Mouse (Mus musculus) intestine, postnatal 0 days (tissue): ENCODE measurements around the gene Ube2g1. TPM values are rescaled to one million over a fixed set of nuclear protein-coding genes. Genes with fewer than 3 reads are reported as not detected.

Experiments used
- ATAC-seq: fragments of 200-750 bp; cut with Nextera tagmentation; 2 replicates; pipeline ENCODE4 v1.8.0; 2017; ENCODE audit warnings: mild to moderate bottlenecking, moderate TSS enrichment, moderate library complexity
- H3K27ac ChIP-seq: fragments of 300-500 bp; sonication (generic); 2 replicates; pipeline ENCODE4 v1.5.1; 2014; ENCODE audit warnings: mild to moderate bottlenecking, low read depth, low read length, moderate library complexity
- H3K27me3 ChIP-seq: fragments of 300-500 bp; sonication (generic); replicated peaks from 2 replicates; pipeline ENCODE4 v1.6.1; 2014; ENCODE audit warnings: low read length, mixed read lengths; ENCODE audit not compliant: control insufficient read depth, insufficient read depth
- H3K36me3 ChIP-seq: fragments of 300-500 bp; sonication (generic); 2 replicates; pipeline ENCODE4 v1.6.1; 2014; ENCODE audit warnings: mild to moderate bottlenecking, moderate library complexity; ENCODE audit not compliant: control insufficient read depth, insufficient read depth
- H3K4me1 ChIP-seq: fragments of 300-500 bp; sonication (generic); replicated peaks from 2 replicates; pipeline ENCODE4 v1.6.1; 2014; ENCODE audit warnings: antibody characterized with exemption, low read length, mixed read lengths; ENCODE audit not compliant: control insufficient read depth, insufficient read depth
- H3K4me2 ChIP-seq: fragments of 300-500 bp; sonication (generic); replicated peaks from 2 replicates; pipeline ENCODE4 v1.6.1; 2014; ENCODE audit warnings: low read depth, mild to moderate bottlenecking, moderate library complexity
- H3K4me3 ChIP-seq: fragments of 300-500 bp; sonication (generic); 2 replicates; pipeline ENCODE4 v1.5.1; 2014; ENCODE audit warnings: low read depth, low read length
- H3K9ac ChIP-seq: fragments of 300-500 bp; sonication (generic); 2 replicates; pipeline ENCODE4 v1.6.1; 2014; ENCODE audit warnings: mild to moderate bottlenecking, low read depth, low read length
- H3K9me3 ChIP-seq: fragments of 300-500 bp; sonication (generic); 2 replicates; pipeline ENCODE4 v1.6.1; 2016; ENCODE audit warnings: mixed run types; ENCODE audit not compliant: control insufficient read depth
- CTCF ChIP-seq: sonication (generic); IDR thresholded peaks from 2 replicates; pipeline ENCODE4 v1.5.1; 2016; ENCODE audit warnings: low read depth, mild to moderate bottlenecking, control low read depth, antibody characterized with exemption, moderate library complexity
- WGBS: fragments of 180-500 bp; shearing (Covaris S2); extraction: QIAGEN DNeasy Blood & Tissue Kit; methylation state at CpG from one replicate; pipeline ENCODE4 v1.1.7; 2014; 5-methylcytosine and 5-hydroxymethylcytosine counted together
- polyA plus RNA-seq: library from polyadenylated mRNA; unstranded; fragments of >200 nt; fragmentation: Nextera tagmentation; extraction: Ambion mirVana; gene quantifications from 2 replicates; pipeline ENCODE4 v1.2.1, GENCODE M21; 2015

Ube2g1 gene
- polyA plus RNA-seq, 1 experiment from 2014 or later = 36.2 TPM

DNA sequence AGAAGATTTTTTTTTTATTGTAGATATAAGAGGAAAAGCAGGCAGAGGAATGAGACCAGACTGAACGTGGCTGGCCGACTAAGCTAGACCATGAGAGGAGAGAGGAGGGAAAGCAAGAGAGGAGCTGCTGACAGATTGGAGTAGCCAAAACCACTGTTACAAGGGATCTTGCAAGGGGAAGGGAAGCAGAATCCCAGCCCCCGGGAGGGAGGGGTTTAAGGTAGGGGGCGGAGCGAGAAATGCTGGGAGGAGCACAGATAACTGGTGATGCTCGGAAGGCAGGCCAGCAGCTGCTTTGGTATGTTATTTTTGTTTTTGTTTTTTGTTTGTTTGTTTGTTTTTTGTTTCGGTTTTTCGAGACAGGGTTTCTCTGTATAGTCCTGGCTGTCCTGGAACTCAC is 38.0 kb upstream of the Ube2g1 start:
- no peak overlapping the region for H3K27ac ChIP-seq
- H3K4me2 ChIP-seq = no peak overlapping the region
- no peak overlapping the region for H3K9ac ChIP-seq
- no peak for TF ChIP-seq CTCF
- no peak overlapping the region for H3K4me3 ChIP-seq
- no peaks in the 10 kb centered on the region for H3K36me3 ChIP-seq
- no peaks in the 10 kb centered on the region for H3K27me3 ChIP-seq
- WGBS = 50% methylated on average over 8 of the region's 8 CpGs
- H3K9me3 ChIP-seq = no peaks in the 10 kb centered on the region
- H3K4me1 ChIP-seq = no peaks in the 10 kb centered on the region
- no peak for ATAC-seq

DNA sequence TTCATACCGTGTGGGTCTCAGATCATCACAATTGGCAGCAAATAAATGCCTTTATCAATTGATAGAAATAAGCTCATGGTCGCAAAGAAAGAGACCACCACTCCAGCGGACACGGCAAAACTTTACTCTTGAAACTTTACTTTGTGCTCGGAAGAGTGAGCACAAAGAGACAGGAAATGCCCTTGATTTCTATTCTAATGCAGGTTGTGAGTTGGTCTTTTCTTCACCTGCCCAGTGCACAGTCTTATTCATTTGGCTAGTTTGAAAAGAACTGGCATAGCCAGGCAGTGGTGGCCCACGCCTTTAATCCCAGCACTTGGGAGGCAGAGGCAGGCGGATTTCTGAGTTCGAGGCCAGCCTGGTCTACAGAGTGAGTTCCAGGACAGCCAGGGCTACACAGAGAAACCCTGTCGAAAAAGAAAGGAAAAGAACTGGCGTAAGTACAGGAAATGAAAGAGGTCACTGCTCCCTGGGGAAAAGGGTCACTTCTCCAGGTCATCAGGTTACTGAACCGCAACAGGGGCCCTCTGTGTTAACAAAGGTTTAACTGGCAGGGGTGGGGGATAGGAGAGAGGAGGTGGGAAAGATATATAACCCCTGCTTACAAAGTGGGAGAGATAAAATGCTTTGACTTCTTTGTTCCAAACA is 37.3 kb upstream of the Ube2g1 start:
- H3K36me3 ChIP-seq = no peaks in the 10 kb centered on the region
- H3K4me1 ChIP-seq = no peaks in the 10 kb centered on the region
- H3K9me3 ChIP-seq = no peaks in the 10 kb centered on the region
- H3K27ac ChIP-seq = no peak overlapping the region
- no peak overlapping the region for H3K4me3 ChIP-seq
- H3K9ac ChIP-seq = no peak overlapping the region
- no peak for TF ChIP-seq CTCF
- H3K4me2 ChIP-seq = no peak overlapping the region
- 77% methylated on average over 11 of the region's 11 CpGs for WGBS
- no peaks in the 10 kb centered on the region for H3K27me3 ChIP-seq
- no peak for ATAC-seq

DNA sequence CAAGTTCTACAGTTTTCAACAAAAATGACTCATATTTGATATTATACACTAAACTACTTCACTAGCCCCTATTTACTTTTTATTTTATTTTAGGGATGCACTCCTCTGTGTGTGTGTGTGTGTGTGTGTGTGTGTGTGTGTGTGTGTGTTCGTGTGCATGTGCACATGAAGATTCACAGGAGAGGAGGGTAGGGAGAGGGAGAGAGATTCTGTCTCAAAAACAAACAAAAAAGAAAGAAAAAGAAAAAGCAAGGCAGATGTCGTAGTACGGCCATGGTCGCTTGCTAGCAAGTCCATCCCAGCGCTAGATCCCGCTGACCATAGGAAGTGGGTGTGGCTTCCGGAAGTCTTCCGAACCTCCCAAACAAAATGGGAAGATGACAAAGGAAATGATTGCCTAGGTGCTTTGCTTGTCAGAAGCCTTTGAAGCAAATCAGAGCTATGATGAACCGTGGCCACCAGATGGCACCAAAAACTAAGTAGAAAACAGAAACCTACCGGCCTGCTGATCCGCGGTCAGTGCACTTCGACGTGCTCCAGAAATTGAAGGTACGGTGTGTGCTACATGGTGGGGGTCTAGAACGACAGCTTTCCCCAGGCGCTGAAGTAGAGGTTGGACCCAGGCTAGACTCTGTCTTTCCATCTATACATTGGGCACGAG is 36.6 kb upstream of the Ube2g1 start:
- Histone ChIP-seq H3K9me3 (no peaks in the 10 kb centered on the region), H3K9ac (no peak overlapping the region), H3K4me2 (peak overlapping the region; percentile 52), H3K4me3 (peak overlapping the region; percentile 7; the same call in 1 of the 2 replicates), H3K4me1 (no peaks in the 10 kb centered on the region), H3K27me3 (no peaks in the 10 kb centered on the region), H3K27ac (no peak overlapping the region), H3K36me3 (no peaks in the 10 kb centered on the region)
- peak; percentile 91 for TF ChIP-seq CTCF
- ATAC-seq = peak; percentile 31; the same call in 1 of the 2 replicates
- WGBS = 3% methylated on average over 18 of the region's 18 CpGs

DNA sequence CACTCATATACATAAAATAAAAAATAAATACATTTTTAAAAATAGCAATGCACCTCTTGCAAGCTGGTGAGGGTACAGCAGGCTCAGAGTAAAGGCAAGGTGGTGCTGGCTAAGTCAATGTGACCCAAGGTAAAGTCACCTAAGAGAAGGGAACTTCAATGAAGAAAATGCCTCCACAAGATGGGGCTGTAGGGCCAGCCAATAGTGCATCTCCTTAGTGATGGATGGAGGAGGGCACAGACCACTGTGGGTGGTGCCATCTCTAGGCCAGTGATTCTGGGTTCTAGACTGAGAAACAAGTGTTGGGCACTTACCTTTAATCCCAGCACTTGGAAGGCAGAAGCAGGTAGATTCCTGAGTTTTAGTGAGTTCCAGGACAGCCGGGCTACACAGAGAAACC is 33.3 kb upstream of the Ube2g1 start:
- H3K4me1 ChIP-seq = no peaks in the 10 kb centered on the region
- no peak overlapping the region for H3K4me3 ChIP-seq
- H3K9ac ChIP-seq = no peak overlapping the region
- no peak overlapping the region for H3K27ac ChIP-seq
- no peaks in the 10 kb centered on the region for H3K27me3 ChIP-seq
- no peak overlapping the region for H3K4me2 ChIP-seq
- H3K9me3 ChIP-seq = no peaks in the 10 kb centered on the region
- ATAC-seq = no peak
- 93% methylated on average over 1 of the region's 1 CpGs for whole genome bisulfite sequencing
- TF ChIP-seq CTCF = peak; percentile 82
- H3K36me3 ChIP-seq = no peaks in the 10 kb centered on the region

DNA sequence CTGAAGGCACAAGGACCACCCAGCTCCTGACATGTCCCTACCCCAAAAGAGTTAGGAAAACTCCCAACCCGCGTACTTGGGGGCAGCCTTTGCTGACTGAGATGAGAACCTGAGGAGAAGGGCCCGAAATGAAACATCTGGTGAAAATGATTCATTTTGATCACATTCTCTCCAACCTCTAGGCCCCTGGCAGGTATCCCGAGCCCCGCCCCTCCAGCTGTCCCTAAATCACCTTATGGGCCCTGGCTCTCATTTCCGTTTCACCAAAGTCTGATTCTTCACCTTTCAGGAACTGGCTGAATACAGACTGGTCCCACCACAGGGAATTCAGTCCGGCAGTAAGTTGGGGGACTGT is 31.0 kb upstream of the Ube2g1 start:
- Histone ChIP-seq H3K27ac (no peak overlapping the region), H3K4me3 (peak overlapping the region; percentile 39), H3K9ac (peak overlapping the region; percentile 26), H3K36me3 (no peaks in the 10 kb centered on the region), H3K4me2 (peak overlapping the region; percentile 73), H3K27me3 (no peaks in the 10 kb centered on the region), H3K9me3 (no peaks in the 10 kb centered on the region), H3K4me1 (no peaks in the 10 kb centered on the region)
- ATAC-seq = peak; percentile 34; the same call in 1 of the 2 replicates
- no peak for TF ChIP-seq CTCF
- 30% methylated on average over 7 of the region's 7 CpGs for WGBS

DNA sequence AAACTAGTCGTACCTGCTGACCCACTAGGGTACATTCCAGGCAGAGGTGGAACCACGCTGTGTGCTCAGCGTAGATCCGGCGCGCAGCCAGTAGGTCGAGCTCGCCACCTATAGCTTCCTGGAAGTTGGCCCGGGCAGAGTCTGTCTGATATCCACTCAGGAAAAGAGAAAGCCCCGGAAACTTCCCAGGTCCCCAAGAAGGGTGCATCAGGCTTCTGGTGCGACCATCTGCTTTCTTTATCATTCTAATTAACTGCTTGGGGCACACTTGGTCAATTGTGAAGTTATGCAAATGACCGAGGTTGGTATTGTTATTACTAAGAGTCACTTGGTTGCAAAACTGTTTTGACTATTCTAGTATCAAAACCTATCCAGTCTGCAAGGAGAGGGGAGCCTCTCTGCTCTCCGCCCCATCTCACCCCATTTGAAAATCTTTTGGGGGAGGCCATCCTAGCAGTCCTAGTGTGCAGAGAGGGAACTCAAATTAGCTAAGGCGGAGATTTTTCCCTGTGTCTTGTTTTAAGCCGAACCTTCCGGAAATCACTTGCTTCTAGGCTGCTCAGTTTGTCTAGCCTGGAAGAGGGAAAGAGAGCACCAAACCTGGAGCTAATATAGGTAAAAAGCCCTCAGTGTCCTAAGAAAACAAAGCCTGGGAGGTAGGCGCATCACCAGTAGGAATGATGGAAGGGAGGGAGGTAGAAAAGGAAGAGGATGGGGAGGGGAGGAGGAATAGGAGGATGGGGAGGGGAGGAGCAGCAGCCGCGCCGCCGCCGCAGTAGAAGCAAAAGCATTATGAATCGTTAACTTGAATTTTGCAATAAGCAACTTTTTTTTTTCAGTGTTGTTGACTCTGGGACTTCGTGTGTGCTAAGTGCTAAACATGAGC is 30.4 kb upstream of the Ube2g1 start:
- 8% methylated on average over 24 of the region's 24 CpGs for WGBS
- H3K27ac ChIP-seq = no peak overlapping the region
- TF ChIP-seq CTCF = peak; percentile 60
- H3K27me3 ChIP-seq = no peaks in the 10 kb centered on the region
- H3K9ac ChIP-seq = peak overlapping the region; percentile 26
- H3K9me3 ChIP-seq = no peaks in the 10 kb centered on the region
- H3K4me2 ChIP-seq = peak overlapping the region; percentile 73
- no peaks in the 10 kb centered on the region for H3K4me1 ChIP-seq
- peak; percentile 55; the same call in 1 of the 2 replicates for ATAC-seq
- H3K36me3 ChIP-seq = no peaks in the 10 kb centered on the region
- H3K4me3 ChIP-seq = peak overlapping the region; percentile 39
